Mouse (Mus musculus): ENCODE data around the gene Lpcat1. TPM values are rescaled to one million over a fixed set of nuclear protein-coding genes. Genes with fewer than 3 reads are reported as not detected.

The Lpcat1 gene
- polyA plus RNA-seq, 1 experiment from 2014 or later, result 18.0 TPM

DNA sequence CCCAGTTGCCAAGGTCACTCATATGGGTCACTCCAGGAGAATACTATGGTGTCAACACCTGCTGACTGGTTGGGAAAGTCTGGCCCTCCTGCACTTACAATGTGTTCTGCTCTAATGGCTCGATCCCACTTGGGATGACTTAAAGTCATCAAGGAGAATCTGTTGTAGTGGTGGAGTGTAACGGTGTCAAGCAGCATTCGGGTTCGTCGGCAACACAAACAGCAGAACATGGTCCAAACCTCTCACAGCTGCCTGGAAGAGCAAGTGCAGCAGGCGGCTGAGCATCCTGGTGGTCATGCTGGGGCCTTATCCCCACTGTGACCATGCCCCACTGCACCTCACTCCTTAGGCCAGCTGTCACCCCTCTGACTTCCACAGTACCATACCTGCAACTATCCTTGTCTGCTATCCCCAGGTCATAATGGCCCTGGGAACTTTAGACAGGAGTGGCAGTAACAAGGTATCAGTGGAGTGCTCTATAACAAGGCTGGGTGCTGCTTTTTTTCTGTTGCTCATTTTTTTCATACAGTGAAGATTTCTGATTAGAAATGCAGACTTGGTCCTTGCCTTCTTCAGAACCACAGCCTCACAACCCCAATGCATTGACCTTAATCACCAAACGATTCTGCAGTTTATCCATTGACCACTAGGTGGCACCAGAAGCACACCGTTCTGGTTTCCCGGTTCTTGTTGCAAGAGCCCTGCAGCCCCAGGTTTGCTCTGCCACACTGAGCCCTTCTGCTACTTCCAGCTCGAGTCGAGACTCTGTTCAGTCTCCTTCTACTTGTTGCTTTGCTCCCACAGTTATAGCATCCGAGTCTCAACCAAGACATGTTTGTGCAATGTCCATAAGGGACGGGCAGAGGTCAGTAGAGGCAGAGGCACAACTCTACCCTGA is 46.0 kb downstream of the Lpcat1 start:
- peak; percentile 84 for DNase-seq (ENCODE audit: low spot score)

DNA sequence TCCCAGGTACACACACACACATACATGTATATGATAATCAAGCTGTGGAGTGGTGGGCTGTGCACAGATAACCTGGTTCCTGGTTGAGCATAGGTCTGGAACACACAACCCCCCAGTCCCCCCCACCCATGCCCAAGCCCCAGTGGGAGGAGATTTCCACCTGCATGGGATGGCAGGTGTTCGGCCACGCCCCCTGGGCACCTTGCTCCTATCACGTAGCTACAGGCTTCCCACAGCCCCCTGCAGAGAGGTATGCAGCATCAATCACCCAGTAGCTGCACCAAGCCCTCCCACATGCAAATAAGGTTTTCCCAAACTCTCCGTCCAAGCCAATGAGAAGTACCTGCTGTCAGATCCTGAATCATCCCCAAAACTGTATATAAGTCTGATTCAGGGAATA is 49.9 kb downstream of the Lpcat1 start:
- no peak for DNase-seq (ENCODE audit: low spot score)

DNA sequence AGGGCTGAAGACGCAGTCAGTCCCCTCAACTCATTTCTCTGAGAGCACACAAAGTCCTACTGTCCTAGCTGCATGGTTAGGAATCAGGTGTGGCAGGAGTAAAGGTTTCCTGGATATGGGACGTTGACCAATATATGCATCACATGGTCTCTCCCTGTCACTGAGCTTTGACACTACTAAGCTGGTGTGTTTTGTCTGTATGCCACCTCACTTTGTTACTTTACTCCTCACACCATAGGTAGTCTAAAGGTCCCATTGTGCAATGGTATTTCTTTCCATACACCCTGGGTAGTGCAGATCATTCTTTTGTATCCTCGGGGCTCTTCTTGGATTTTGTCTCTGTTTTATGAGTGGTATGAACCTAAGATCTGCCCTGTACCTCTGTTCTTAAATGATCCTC is 66.7 kb downstream of the Lpcat1 start:
- no peak for DNase-seq (ENCODE audit: low spot score)

DNA sequence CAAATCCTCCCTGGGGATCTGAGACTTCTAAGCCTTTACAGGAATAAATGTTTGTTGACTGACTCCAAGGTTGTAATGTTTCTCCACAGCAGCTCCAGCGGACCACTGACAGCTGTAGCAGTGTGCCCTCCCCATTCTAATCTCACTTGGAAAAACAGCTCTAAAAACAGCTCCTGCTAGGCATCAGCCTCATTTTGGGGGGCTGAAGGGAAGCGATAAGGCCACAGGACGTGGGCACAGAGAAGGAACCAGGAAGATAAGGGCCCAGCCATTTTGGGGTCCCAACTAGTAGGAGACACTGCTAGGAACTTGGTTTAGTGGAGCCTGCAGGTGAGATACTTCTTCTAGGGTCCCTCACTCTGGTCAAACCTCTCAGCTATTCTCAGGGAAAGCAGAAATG is 68.3 kb downstream of the Lpcat1 start:
- no peak for DNase-seq (ENCODE audit: low spot score)

- no peak for DNase-seq (ENCODE audit: low spot score)
Measured at GRCm38 (mm10) chr13:73536403-73536821, 69.4 kb downstream of the Lpcat1 start, which contains the start of gene Slc6a3. Gene Slc6a3 (plus strand): TSS chr13:73536747.

- no peak for DNase-seq (ENCODE audit: low spot score)
Measured at GRCm38 (mm10) chr13:73536824-73537223, 69.8 kb downstream of the Lpcat1 start.

DNA sequence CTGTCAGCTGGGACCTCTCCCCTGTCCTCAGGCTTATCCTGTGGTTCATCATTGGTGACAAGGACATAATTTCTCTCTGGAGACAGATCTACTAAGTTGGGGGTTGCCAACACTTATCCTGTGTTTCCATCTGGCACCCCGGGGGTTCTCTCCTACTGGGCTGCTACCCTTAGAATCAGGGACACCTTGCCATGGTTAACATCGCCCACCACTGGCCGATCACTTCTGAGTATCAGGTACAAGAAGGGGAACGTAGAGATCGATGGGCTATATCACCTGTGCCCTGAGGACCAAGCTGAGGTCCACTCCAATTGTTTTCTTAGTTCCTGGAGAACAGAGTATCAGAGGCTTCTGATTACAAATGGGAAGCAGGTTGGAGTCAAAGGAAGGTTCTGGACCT is 97.2 kb downstream of the Lpcat1 start:
- DNase-seq (ENCODE audit: low spot score), result no peak

Other genes starting within 250 kb of the Lpcat1 start
- 0.25 and 0.41 TPM in 2 replicates for gene Irx4, start 206.7 kb upstream of the Lpcat1 start, polyA plus RNA-seq (2015; fragmentation: Nextera tagmentation; extraction: Ambion mirVana)
- gene Mrpl36, start 138.7 kb upstream of the Lpcat1 start, polyA plus RNA-seq (2015; fragmentation: Nextera tagmentation; extraction: Ambion mirVana), result 190 and 210 TPM in 2 replicates
- 405 and 440 TPM in 2 replicates for gene Ndufs6, start 138.7 kb upstream of the Lpcat1 start, polyA plus RNA-seq (2015; fragmentation: Nextera tagmentation; extraction: Ambion mirVana)
- 0.05 and 0.10 TPM in 2 replicates for gene Slc6a3, start 69.5 kb downstream of the Lpcat1 start, polyA plus RNA-seq (2015; fragmentation: Nextera tagmentation; extraction: Ambion mirVana)
- gene Clptm1l, start 136.8 kb downstream of the Lpcat1 start, polyA plus RNA-seq (2015; fragmentation: Nextera tagmentation; extraction: Ambion mirVana), result 122 and 128 TPM in 2 replicates
- 3.0 and 6.0 TPM in 2 replicates for gene Tert, start 159.7 kb downstream of the Lpcat1 start, polyA plus RNA-seq (2015; fragmentation: Nextera tagmentation; extraction: Ambion mirVana)
- gene Slc6a18, start 210.8 kb downstream of the Lpcat1 start, polyA plus RNA-seq (2015; fragmentation: Nextera tagmentation; extraction: Ambion mirVana), result 0.09 and 0.16 TPM in 2 replicates
- 17.6 and 21.2 TPM in 2 replicates for gene Slc6a19, start 237.7 kb downstream of the Lpcat1 start, polyA plus RNA-seq (2015; fragmentation: Nextera tagmentation; extraction: Ambion mirVana)

Data from thymus, postnatal 0 days (tissue).